Mouse (Mus musculus) adrenal gland, postnatal 25 days (tissue): ENCODE results near the gene Rgs6. TPM values are rescaled to one million over a fixed set of nuclear protein-coding genes. Genes with fewer than 3 reads are reported as not detected.

Experiments used
- DNase-seq: peaks from one replicate; pipeline ENCODE4 v3.0.0; 2021; ENCODE audit warnings: mixed read lengths
- long read RNA-seq: library from polyadenylated mRNA; stranded (forward); transcript quantifications from one replicate; pipeline ENCODE4 v2.0.0, GENCODE M21; 2021
- total RNA-seq: library from RNA; stranded (reverse); gene quantifications from 2 replicates; pipeline ENCODE4 v1.2.3, GENCODE M21; 2021

Rgs6 gene
- 0.67 TPM in 2 replicates for total RNA-seq
- long read RNA-seq = 0 reads

GRCm38 (mm10) chr12:82588017-82588416 is at the start of gene Rgs6:
Gene Rgs6, plus strand, starts transcription at chr12:82588292.
- no peak for DNase-seq

GRCm38 (mm10) chr12:82547127-82547526 is 41.0 kb upstream of the Rgs6 start:
- no peak for DNase-seq

GRCm38 (mm10) chr12:82549228-82549627 is 38.9 kb upstream of the Rgs6 start:
- DNase-seq = no peak

GRCm38 (mm10) chr12:82550076-82550475 is 38.0 kb upstream of the Rgs6 start:
- no peak for DNase-seq

DNA sequence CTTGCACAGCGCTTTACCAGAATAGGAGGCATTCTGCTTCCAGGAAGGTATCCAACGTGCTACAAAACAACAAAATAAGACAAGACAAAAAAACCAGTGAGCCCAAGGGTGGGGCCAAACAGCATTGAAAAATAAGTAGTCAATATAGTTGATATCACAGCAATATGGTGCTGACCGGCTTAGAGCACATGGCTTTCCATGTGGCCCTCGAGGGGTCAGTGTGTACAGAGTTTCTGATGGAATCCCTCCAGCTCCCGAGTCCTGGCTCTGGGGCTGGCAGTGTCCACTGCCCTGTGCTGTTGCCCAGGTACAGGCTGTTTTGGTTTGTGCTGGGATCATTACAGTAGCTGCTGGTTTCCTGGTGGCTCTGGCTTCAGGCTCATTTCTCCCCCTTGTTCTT is 35.7 kb upstream of the Rgs6 start:
- no peak for DNase-seq

DNA sequence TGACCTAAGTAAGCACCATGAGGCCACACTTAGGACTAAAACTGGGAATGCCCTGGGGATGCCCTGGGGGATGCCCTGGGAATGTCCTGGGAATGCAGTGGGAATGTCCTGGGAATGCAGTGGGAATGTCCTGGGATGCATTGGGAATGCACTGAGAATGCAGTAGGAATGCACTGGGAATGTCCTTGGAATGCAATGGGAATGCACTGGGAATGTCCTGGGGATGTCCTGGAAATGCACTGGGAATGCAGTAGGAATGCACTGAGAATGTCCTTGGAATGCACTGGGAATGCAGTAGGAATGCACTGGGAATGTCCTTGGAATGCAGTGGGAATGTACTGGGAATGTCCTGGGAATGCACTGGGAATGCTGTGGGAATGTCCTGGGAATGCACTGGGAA is 25.2 kb upstream of the Rgs6 start:
- no peak for DNase-seq

DNA sequence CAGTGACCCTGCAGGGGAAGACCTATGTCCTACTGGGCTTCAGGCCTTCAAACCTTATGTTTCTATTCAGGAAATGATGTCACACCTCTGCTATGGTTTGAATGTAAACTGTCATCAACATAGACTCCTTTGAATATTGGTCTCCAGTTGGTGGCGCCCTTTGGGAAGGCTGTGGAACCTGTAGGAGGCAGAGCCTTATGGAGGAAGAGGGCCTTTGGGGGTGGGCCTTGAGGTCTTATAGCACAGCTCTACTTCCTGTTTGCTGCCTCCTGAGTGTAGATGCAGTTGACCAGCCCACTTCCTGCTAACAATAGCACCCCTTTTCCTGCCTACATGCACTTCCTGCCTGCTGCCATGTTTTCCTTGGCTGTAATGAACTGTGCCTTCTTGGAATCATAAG is 19.7 kb upstream of the Rgs6 start:
- no peak for DNase-seq

- DNase-seq = no peak
These were observed 15.4 kb upstream of the Rgs6 start for GRCm38 (mm10) chr12:82572706-82573105.

DNA sequence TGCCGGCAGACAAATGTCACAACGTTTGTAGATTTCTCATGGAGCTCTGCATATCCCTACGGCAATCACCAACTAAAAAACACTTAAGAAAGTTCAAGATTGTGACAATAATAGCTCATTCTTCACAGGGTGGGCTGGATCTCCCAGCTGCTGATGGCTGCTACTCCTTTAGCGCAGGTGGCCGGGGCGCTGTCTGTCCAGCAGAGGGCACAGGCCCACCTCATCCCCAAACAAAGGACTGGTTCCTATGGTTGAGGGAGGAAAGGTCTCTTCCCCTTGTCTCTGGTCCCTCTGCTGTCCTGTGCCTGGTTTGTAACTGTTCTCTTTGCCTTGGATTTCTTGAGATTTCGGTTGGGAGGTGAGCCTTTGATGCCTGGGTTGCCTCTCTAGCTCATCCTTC is 1.5 kb upstream of the Rgs6 start:
- peak; percentile 7 for DNase-seq

GRCm38 (mm10) chr12:82587348-82587895 is 670 bp upstream of the Rgs6 start:
- no peak for DNase-seq

GRCm38 (mm10) chr12:82588846-82589630 is 946 bp downstream of the Rgs6 start:
- no peak for DNase-seq

DNA sequence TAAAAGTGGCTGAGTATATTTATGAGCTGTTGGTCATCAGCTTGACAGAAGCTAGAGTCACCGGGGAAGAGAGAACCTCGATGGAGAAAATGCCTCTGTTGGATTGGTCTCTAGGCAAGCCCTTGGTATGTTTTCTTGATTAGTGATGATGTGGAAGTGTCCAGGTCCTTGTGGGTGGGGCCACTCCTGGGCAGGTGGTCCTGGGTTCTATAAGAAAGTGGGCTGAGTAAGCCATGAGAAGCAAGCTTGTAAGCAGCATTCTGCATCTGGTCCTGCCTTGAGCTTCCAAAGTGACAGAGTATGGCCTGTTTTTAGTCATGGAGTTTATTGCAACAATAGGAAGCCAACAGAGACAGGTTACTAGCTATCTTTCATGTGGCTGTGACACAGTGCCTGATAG is 10.9 kb downstream of the Rgs6 start:
- DNase-seq = no peak

DNA sequence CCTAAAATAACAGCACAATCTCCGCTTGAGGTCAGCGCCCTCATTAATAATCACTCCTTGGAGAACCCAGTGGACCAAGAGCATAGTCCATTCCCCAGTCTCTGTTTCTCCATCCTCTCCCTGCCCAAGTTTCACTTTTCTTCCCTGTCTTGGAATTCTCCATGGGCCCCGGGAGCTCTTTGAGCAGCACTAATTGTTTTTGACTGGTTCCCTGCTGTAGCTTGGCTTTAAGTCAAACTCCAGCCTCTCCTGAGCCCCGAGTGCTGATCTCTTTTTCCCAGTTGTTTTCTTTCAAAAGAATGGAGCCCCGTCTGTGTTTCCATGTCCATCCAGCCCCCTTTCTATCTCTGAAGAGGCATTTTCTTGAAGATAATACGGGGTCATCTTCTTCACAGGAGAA is 12.3 kb downstream of the Rgs6 start:
- no peak for DNase-seq

DNA sequence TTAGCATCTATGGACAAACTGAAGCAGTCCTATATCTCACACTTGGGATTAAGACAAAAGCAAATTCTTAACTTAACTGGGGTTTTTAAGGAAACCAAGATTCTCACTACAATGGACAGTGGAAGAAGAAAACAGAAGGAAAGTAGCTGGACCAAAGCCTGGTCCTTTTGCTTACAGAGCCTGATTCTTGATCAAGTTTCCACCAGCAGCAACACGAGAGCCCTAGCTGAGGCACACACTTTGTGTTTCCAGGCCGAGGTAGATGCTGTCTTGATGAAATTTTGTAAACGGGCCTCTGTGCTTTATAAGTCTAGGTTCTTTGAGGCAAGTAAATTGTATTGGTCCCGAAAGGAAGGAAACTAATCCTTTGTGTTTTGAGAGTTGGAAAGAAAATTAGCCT is 14.7 kb downstream of the Rgs6 start:
- DNase-seq = no peak

- no peak for DNase-seq
These were observed 15.2 kb downstream of the Rgs6 start for GRCm38 (mm10) chr12:82603308-82603707.

- DNase-seq = no peak
These were observed 15.9 kb downstream of the Rgs6 start for GRCm38 (mm10) chr12:82603979-82604378.

- no peak for DNase-seq
These were observed 24.9 kb downstream of the Rgs6 start for GRCm38 (mm10) chr12:82612769-82613660.

GRCm38 (mm10) chr12:82616486-82616812 is 28.4 kb downstream of the Rgs6 start:
- no peak for DNase-seq

DNA sequence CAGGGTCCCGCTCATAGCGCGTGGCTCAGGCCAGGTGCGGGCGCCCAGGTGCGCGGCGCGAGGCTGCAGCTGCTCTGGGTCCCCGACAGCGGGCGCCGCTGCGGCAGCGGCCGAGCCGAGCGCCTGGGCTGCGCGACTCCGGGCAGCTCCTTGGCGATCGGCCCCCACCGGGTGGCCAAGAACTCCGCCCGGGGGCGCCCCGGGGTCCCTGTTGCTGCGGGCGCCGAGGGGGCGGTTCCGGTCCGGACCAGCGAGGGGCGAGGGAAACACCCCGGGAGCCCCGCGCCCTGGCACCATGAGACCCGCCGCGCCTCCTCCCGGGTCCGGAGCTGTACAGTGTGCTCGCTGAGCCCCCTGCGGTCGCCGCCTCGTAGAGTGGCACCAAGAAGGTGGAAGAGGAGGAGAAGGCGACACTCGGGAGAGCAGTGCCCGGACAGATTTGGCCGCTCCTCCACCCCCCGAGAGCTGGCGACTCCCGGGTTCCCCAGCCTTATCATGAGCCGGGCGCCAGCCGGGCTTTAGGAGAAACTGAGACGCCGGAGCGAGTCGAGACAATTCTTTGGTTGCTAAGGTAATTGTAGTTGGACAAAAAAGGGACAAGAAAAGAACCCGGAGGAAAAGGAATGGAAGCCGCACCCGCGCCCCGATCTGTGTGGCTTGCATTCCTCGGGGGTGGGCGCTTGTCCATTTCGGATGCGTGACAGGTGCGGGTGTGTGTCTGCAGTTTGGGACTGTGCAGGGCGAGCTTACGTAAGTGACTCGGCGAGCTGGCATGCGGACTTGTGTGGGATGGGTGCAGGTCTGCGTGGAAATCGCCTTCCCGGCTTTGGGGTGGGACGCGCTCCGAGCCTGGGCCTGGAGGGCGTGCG is 29.0 kb downstream of the Rgs6 start:
- DNase-seq = peak; percentile 35

DNA sequence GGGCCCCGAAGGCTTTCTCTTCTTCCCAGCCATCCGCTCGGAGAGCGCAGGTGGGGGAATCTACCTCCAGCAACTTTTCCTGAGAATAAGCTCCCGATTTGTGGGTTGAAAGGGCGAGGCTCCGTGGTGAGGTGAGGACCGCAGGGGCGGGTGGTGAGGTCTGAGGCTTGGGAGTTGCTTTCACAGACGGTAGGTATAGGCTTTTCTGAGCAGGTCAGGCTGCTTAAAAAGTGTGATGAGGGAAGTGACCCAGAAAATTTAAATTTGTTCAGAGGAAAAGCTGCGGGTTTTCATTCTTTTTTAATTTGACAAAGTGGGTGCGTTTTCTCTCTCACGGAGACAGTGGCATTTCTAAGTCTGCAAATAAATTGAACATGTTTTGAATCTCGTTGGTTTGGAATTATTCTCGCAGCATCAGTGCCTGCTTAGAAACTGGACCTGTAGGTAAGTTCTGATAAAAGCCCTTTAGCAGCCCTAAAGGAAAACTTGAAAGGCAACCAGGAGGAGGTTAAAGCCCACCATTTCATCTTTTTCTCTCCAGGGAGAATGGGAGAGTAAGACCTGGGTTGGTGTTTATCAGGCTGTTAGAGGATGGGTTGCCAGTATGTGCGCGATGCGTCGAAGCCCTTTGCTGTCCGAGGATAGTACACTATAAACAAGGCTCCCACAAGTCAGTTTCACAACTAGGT is 29.7 kb downstream of the Rgs6 start:
- DNase-seq = no peak

- DNase-seq = no peak
These were observed 52.3 kb downstream of the Rgs6 start for GRCm38 (mm10) chr12:82640441-82640840.

DNA sequence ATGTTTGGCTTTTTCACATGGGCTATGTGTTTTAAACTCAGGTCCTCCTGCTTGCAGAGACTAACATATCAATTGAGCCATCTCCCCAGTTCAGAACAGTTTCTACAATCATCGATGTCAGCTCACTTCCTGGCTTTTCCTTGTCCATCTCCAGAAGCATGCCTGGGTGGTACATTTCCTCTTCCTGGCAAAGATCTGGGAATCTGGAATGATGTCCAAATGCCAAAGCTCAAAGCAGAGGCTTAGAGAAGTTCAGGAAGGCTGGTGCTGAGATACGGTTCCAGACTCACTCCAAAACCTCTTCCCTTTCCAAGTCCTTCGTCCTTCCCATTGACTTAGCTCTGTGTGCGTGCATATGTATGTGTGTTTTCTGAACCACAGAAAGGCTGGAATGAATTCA is 59.8 kb downstream of the Rgs6 start:
- DNase-seq = no peak
